Comparison of ENCODE assay signal across 25 mouse cellular contexts in genomic region chr1:107946204-107946939, GRCm38 (mm10).
"Had no signal": no experiment of that assay in that cellular context is flagged by ENCODE, and none has a peak within 500 bp of the region (broad histone marks: within the 10 kb centered on the region; RNA-seq: fewer than 3 reads in every experiment).

No protein-coding gene starts in this region.

- H3K9me3 ChIP-seq: limb, embryonic 12.5 days; limb, embryonic 15.5 days; lung, embryonic 15.5 days; megakaryocyte, embryonic 14.5 days; midbrain, embryonic 10.5 days; midbrain, embryonic 15.5 days; neural tube, embryonic 12.5 days; neural tube, embryonic 15.5 days; stomach, embryonic 15.5 days had no signal

- H3K4me3 ChIP-seq: layer of hippocampus, adult 2 months; left cerebral cortex, adult 2 months; limb, embryonic 12.5 days; limb, embryonic 15.5 days; lung, embryonic 15.5 days; megakaryocyte, embryonic 14.5 days; midbrain, embryonic 10.5 days; midbrain, embryonic 15.5 days; neural tube, embryonic 12.5 days; neural tube, embryonic 15.5 days; stomach, embryonic 15.5 days had no signal

- DNase-seq: kidney, postnatal 25 days; layer of hippocampus, adult 9-11 months; layer of hippocampus, postnatal 36 days; left cerebral cortex, postnatal 4 days; lung, adult 18-20 months; lung, postnatal 10 days; lung, postnatal 36 days; retina, postnatal 1 day; right cerebral cortex, postnatal 25 days; spleen, adult 18-20 months; thymus, postnatal 25 days had no signal

- H3K27me3 ChIP-seq: limb, embryonic 12.5 days; limb, embryonic 15.5 days; lung, embryonic 15.5 days; megakaryocyte, embryonic 14.5 days; midbrain, embryonic 15.5 days; neural tube, embryonic 12.5 days; neural tube, embryonic 15.5 days; stomach, embryonic 15.5 days had no signal

- H3K4me1 ChIP-seq: limb, embryonic 15.5 days; lung, embryonic 15.5 days; megakaryocyte, embryonic 14.5 days; midbrain, embryonic 10.5 days; midbrain, embryonic 15.5 days; neural tube, embryonic 12.5 days; neural tube, embryonic 15.5 days; stomach, embryonic 15.5 days had no signal

- H3K27ac ChIP-seq: kidney, postnatal 0 days; layer of hippocampus, adult 2 months; left cerebral cortex, adult 2 months; limb, embryonic 12.5 days; limb, embryonic 15.5 days; liver, embryonic 14.5 days; lung, embryonic 15.5 days; midbrain, embryonic 10.5 days; midbrain, embryonic 15.5 days; neural tube, embryonic 12.5 days; neural tube, embryonic 15.5 days; stomach, embryonic 15.5 days had no signal

- H3K4me2 ChIP-seq: limb, embryonic 12.5 days; limb, embryonic 15.5 days; liver, embryonic 11.5 days; lung, embryonic 15.5 days; midbrain, embryonic 15.5 days; neural tube, embryonic 12.5 days; neural tube, embryonic 15.5 days; stomach, embryonic 15.5 days had no signal

- H3K36me3 ChIP-seq: limb, embryonic 12.5 days; limb, embryonic 15.5 days; lung, embryonic 15.5 days; midbrain, embryonic 10.5 days; midbrain, embryonic 15.5 days; neural tube, embryonic 12.5 days; neural tube, embryonic 15.5 days; stomach, embryonic 15.5 days had no signal

- H3K9ac ChIP-seq: limb, embryonic 12.5 days; limb, embryonic 15.5 days; liver, embryonic 14.5 days; lung, embryonic 15.5 days; midbrain, embryonic 15.5 days; neural tube, embryonic 12.5 days; neural tube, embryonic 15.5 days; stomach, embryonic 15.5 days had no signal

- ATAC-seq: midbrain, embryonic 15.5 days had no signal
